Comparison of ENCODE assay signal across 20 mouse cellular contexts in the genomic region with DNA sequence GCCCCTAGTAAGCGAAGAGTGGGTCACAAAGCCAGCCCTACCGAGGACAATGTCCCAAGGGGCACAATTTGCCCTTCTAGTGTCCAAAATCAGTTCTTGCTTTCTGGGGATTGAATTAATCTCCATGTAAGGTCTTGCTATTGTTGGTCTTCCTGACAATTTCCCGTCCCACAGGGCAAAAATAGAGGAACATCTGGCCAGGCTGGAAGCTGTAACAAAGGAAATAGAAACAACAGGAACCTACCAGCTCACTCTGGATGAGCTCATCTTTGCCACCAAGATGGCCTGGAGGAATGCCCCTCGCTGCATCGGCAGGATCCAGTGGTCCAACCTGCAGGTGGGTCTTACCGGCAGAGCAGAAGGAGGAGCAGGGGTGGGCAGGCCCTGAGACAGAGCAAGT. TPM values are rescaled to one million over a fixed set of nuclear protein-coding genes. Genes with fewer than 3 reads are reported as not detected.
A peak's percentile ranks its signal among the peaks of the same experiment; 100 is the strongest.
DNase-seq lines count a peak whose midpoint lies in the region; ATAC-seq and TF ChIP-seq lines count a peak whose summit lies in the region.
"Had no signal": no experiment of that assay in that cellular context is flagged by ENCODE, and none has a peak within 500 bp of the region (broad histone marks: within the 10 kb centered on the region; RNA-seq: fewer than 3 reads in every experiment).

No protein-coding gene starts in this region.

- 73% methylated on average over 6 of the region's 6 CpGs for WGBS in heart, embryonic 10.5 days
- 86% methylated on average over 6 of the region's 6 CpGs for WGBS in kidney, postnatal 0 days
- WGBS in heart, embryonic 16.5 days: 67% methylated on average over 6 of the region's 6 CpGs

- no peak overlapping the region for H3K27ac ChIP-seq in heart, embryonic 10.5 days
- H3K27ac ChIP-seq in kidney, postnatal 0 days: no peak overlapping the region
- H3K27ac ChIP-seq in brown adipose tissue, adult 24 weeks (replicated peaks; ENCODE audit: low read depth, low read length): peak overlapping the region; percentile 94
- peak overlapping the region; percentile 39; the same call in 1 of the 2 replicates for H3K27ac ChIP-seq in heart, embryonic 16.5 days (ENCODE audit: low read length)
- no peak overlapping the region for H3K27ac ChIP-seq in layer of hippocampus, adult 2 months
- H3K27ac ChIP-seq: heart, embryonic 13.5 days; hindbrain, embryonic 13.5 days; liver, embryonic 15.5 days; neural tube, embryonic 15.5 days; stomach, embryonic 15.5 days had no signal

- H3K4me1 ChIP-seq in heart, embryonic 10.5 days: no peaks in the 10 kb centered on the region
- H3K4me1 ChIP-seq in kidney, postnatal 0 days (replicated peaks; ENCODE audit: insufficient read depth, low read length): no peaks in the 10 kb centered on the region
- peaks cover 16% of the 10 kb centered on the region; the same call in 1 of the 2 replicates for H3K4me1 ChIP-seq in brown adipose tissue, adult 24 weeks (ENCODE audit: control insufficient read depth, insufficient read depth, insufficient read length, low read length)
- H3K4me1 ChIP-seq in heart, embryonic 16.5 days (ENCODE audit: control insufficient read depth, insufficient read depth, low read length): no peaks in the 10 kb centered on the region
- H3K4me1 ChIP-seq: heart, embryonic 13.5 days; hindbrain, embryonic 13.5 days; liver, embryonic 15.5 days; megakaryocyte, embryonic 14.5 days; neural tube, embryonic 15.5 days; stomach, embryonic 15.5 days had no signal

- no peaks in the 10 kb centered on the region for H3K27me3 ChIP-seq in heart, embryonic 10.5 days (ENCODE audit: insufficient read depth, poor library complexity, severe bottlenecking)
- H3K27me3 ChIP-seq in kidney, postnatal 0 days (ENCODE audit: insufficient read depth, low read length): no peaks in the 10 kb centered on the region
- no peaks in the 10 kb centered on the region for H3K27me3 ChIP-seq in heart, embryonic 16.5 days (ENCODE audit: control insufficient read depth, insufficient read depth, low read length)
- H3K27me3 ChIP-seq: hindbrain, embryonic 13.5 days; neural tube, embryonic 15.5 days; stomach, embryonic 15.5 days had no signal

- no peaks in the 10 kb centered on the region for H3K36me3 ChIP-seq in heart, embryonic 10.5 days
- H3K36me3 ChIP-seq in kidney, postnatal 0 days (ENCODE audit: insufficient read depth, low read length): no peaks in the 10 kb centered on the region
- no peaks in the 10 kb centered on the region for H3K36me3 ChIP-seq in heart, embryonic 16.5 days (ENCODE audit: control insufficient read depth, insufficient read depth)
- H3K36me3 ChIP-seq: heart, embryonic 13.5 days; hindbrain, embryonic 13.5 days; liver, embryonic 15.5 days; neural tube, embryonic 15.5 days; stomach, embryonic 15.5 days had no signal

- no peak overlapping the region for H3K4me3 ChIP-seq in heart, embryonic 10.5 days
- no peak overlapping the region for H3K4me3 ChIP-seq in kidney, postnatal 0 days (replicated peaks; ENCODE audit: low read depth, low read length)
- H3K4me3 ChIP-seq in brown adipose tissue, adult 24 weeks (ENCODE audit: insufficient read depth, low read depth, low read length): peak overlapping the region; percentile 44
- no peak overlapping the region for H3K4me3 ChIP-seq in heart, embryonic 16.5 days (ENCODE audit: low read length)
- H3K4me3 ChIP-seq in layer of hippocampus, adult 2 months: no peak overlapping the region
- H3K4me3 ChIP-seq: heart, embryonic 13.5 days; hindbrain, embryonic 13.5 days; liver, embryonic 15.5 days; megakaryocyte, embryonic 14.5 days; neural tube, embryonic 15.5 days; stomach, embryonic 15.5 days had no signal

- H3K9ac ChIP-seq in kidney, postnatal 0 days (ENCODE audit: low read depth, low read length): no peak overlapping the region
- no peak overlapping the region for H3K9ac ChIP-seq in heart, embryonic 16.5 days (ENCODE audit: low read length)
- H3K9ac ChIP-seq: heart, embryonic 13.5 days; hindbrain, embryonic 13.5 days; liver, embryonic 15.5 days; neural tube, embryonic 15.5 days; stomach, embryonic 15.5 days had no signal

- TF ChIP-seq CTCF in kidney, postnatal 0 days (IDR thresholded peaks at IDR 0.05; ENCODE audit: low read depth): no peak
- no peak for TF ChIP-seq CTCF in layer of hippocampus, adult 2 months (conservative IDR thresholded peaks at IDR 0.05)

- H3K4me2 ChIP-seq in kidney, postnatal 0 days (ENCODE audit: low read length): no peak overlapping the region
- H3K4me2 ChIP-seq in heart, embryonic 16.5 days (ENCODE audit: low read depth, low read length): no peak overlapping the region
- H3K4me2 ChIP-seq: heart, embryonic 13.5 days; hindbrain, embryonic 13.5 days; liver, embryonic 15.5 days; neural tube, embryonic 15.5 days; stomach, embryonic 15.5 days had no signal

- no peak for ATAC-seq in kidney, postnatal 0 days (replicated peaks; ENCODE audit: low FRiP score, low read depth)
- no peak; the same call in 1 of the 2 replicates for ATAC-seq in heart, embryonic 16.5 days (replicated peaks; ENCODE audit: extremely low read depth, insufficient read depth, low FRiP score)
- ATAC-seq: midbrain, embryonic 16.5 days had no signal

- H3K9me3 ChIP-seq in heart, embryonic 10.5 days: no peaks in the 10 kb centered on the region
- no peaks in the 10 kb centered on the region for H3K9me3 ChIP-seq in kidney, postnatal 0 days (replicated peaks; ENCODE audit: low read length)
- no peaks in the 10 kb centered on the region for H3K9me3 ChIP-seq in heart, embryonic 16.5 days (replicated peaks; ENCODE audit: control insufficient read depth, low read length)
- H3K9me3 ChIP-seq: heart, embryonic 13.5 days; hindbrain, embryonic 13.5 days; liver, embryonic 15.5 days; megakaryocyte, embryonic 14.5 days; neural tube, embryonic 15.5 days; stomach, embryonic 15.5 days had no signal

- peak; percentile 33 to 72 for DNase-seq in heart, adult 9 months (ENCODE audit: low spot score in 2 of 2)
- no peak for DNase-seq in heart, embryonic 10.5 days (ENCODE audit: low spot score)
- peak; percentile 8 for DNase-seq in kidney, postnatal 0 days (ENCODE audit: low spot score)
- DNase-seq in kidney, adult 8-10 months: no peak
- no peak for DNase-seq in layer of hippocampus, adult 2 months (ENCODE audit: low spot score in 2 of 2)
- DNase-seq in adrenal gland, adult 18-20 months (ENCODE audit: low spot score in 2 of 2): no peak
- DNase-seq: cerebellum, adult 2 months; cerebellum, postnatal 36 days; gastrocnemius, postnatal 10 days; right cerebral cortex, postnatal 25 days; thymus, adult 18-20 months had no signal

RNA-seq across cellular contexts. Expression of gene Nos2, which starts 14.6 kb away (rescaled TPM):
- 0.15 and 0.44 TPM in 2 replicates for polyA plus RNA-seq in heart, embryonic 10.5 days (2016; fragmentation: Nextera tagmentation; extraction: Ambion mirVana)
- 0.92 and 1.2 TPM in 2 replicates for polyA plus RNA-seq in kidney, postnatal 0 days (2015; fragmentation: Nextera tagmentation; extraction: Ambion mirVana)
- polyA plus RNA-seq in brown adipose tissue, adult 24 weeks (2012; ENCODE audit: insufficient read depth, insufficient read length, missing spikeins): 2.6 and 3.8 TPM in 2 replicates
- 2.0 and 2.3 TPM in 2 replicates for polyA plus RNA-seq in heart, embryonic 16.5 days (2015; fragmentation: Nextera tagmentation; extraction: Ambion mirVana)
- total RNA-seq in layer of hippocampus, adult 2 months (2021): under 1 TPM; 0.20 to 0.64 TPM
- 1 to 10 TPM in 1 of 2 experiments, under 1 TPM in 1; 0.30 to 1.7 TPM for total RNA-seq in adrenal gland, adult 18-20 months (2021)

RNA-seq across cellular contexts. Expression of gene Lgals9, which starts 49.6 kb away (rescaled TPM):
- 11.6 and 29.8 TPM in 2 replicates for polyA plus RNA-seq in heart, embryonic 10.5 days (2016; fragmentation: Nextera tagmentation; extraction: Ambion mirVana)
- 87.9 and 94.0 TPM in 2 replicates for polyA plus RNA-seq in kidney, postnatal 0 days (2015; fragmentation: Nextera tagmentation; extraction: Ambion mirVana)
- 39.6 and 55.8 TPM in 2 replicates for polyA plus RNA-seq in brown adipose tissue, adult 24 weeks (2012; ENCODE audit: insufficient read depth, insufficient read length, missing spikeins)
- 72.7 and 105 TPM in 2 replicates for polyA plus RNA-seq in heart, embryonic 16.5 days (2015; fragmentation: Nextera tagmentation; extraction: Ambion mirVana)
- 1 to 10 TPM; 4.0 to 4.1 TPM for total RNA-seq in layer of hippocampus, adult 2 months (2021)
- total RNA-seq in adrenal gland, adult 18-20 months (2021): 10 to 100 TPM; 20.9 to 23.1 TPM

Comparison
In these comparisons a context has a peak if more than half of its experiments do, and no peak if none do; other contexts are left out.
1. DNase-seq: peak in heart, adult 9 months (2 of 2) and kidney, postnatal 0 days (single experiment); none in heart, embryonic 10.5 days (single experiment), kidney, adult 8-10 months (0 of 2), layer of hippocampus, adult 2 months (0 of 2) and adrenal gland, adult 18-20 months (0 of 2).
2. H3K27ac ChIP-seq: peak in brown adipose tissue, adult 24 weeks (single experiment) and heart, embryonic 16.5 days (single experiment); none in heart, embryonic 10.5 days (single experiment), kidney, postnatal 0 days (single experiment) and layer of hippocampus, adult 2 months (single experiment).